Comparison of ENCODE assay signal across 25 mouse cellular contexts in genomic region chr17:59369624-59370541, GRCm38 (mm10).
DNase-seq lines count a peak whose midpoint lies in the region; ATAC-seq and TF ChIP-seq lines count a peak whose summit lies in the region.
"Had no signal": no experiment of that assay in that cellular context is flagged by ENCODE, and none has a peak within 500 bp of the region (broad histone marks: within the 10 kb centered on the region; RNA-seq: fewer than 3 reads in every experiment).

No protein-coding gene starts in this region.

- no peaks in the 10 kb centered on the region for H3K9me3 ChIP-seq in stomach, embryonic 14.5 days (ENCODE audit: control insufficient read depth, low read depth, low read length)
- no peaks in the 10 kb centered on the region for H3K9me3 ChIP-seq in stomach, postnatal 0 days (ENCODE audit: control insufficient read depth, low read length)
- H3K9me3 ChIP-seq in intestine, embryonic 16.5 days (ENCODE audit: control insufficient read depth, low read length), result no peaks in the 10 kb centered on the region
- H3K9me3 ChIP-seq: embryonic facial prominence, embryonic 10.5 days; heart, embryonic 15.5 days; hindbrain, embryonic 15.5 days; neural tube, embryonic 15.5 days had no signal

- no peak overlapping the region for H3K4me2 ChIP-seq in stomach, embryonic 14.5 days (replicated peaks; ENCODE audit: low read depth, low read length)
- H3K4me2 ChIP-seq in stomach, postnatal 0 days (replicated peaks; ENCODE audit: low read depth), result no peak overlapping the region
- H3K4me2 ChIP-seq in intestine, embryonic 16.5 days (ENCODE audit: low read depth, low read length), result peak overlapping the region; percentile 27; the same call in 1 of the 2 replicates
- H3K4me2 ChIP-seq: heart, embryonic 15.5 days; hindbrain, embryonic 15.5 days; liver, embryonic 11.5 days; midbrain, embryonic 11.5 days; neural tube, embryonic 15.5 days had no signal

- H3K9ac ChIP-seq in stomach, embryonic 14.5 days (replicated peaks; ENCODE audit: low read depth, low read length), result no peak overlapping the region
- H3K9ac ChIP-seq in stomach, postnatal 0 days (ENCODE audit: low read length), result no peak overlapping the region
- no peak overlapping the region for H3K9ac ChIP-seq in intestine, embryonic 16.5 days (ENCODE audit: low read depth, low read length)
- H3K9ac ChIP-seq: heart, embryonic 15.5 days; hindbrain, embryonic 15.5 days; liver, postnatal 0 days; neural tube, embryonic 15.5 days had no signal

- no peaks in the 10 kb centered on the region for H3K27me3 ChIP-seq in stomach, embryonic 14.5 days (ENCODE audit: control insufficient read depth, insufficient read depth, low read length)
- H3K27me3 ChIP-seq in stomach, postnatal 0 days (ENCODE audit: control insufficient read depth, insufficient read depth, low read length), result no peaks in the 10 kb centered on the region
- no peaks in the 10 kb centered on the region for H3K27me3 ChIP-seq in intestine, embryonic 16.5 days (replicated peaks; ENCODE audit: control insufficient read depth, insufficient read depth, low read length)
- H3K27me3 ChIP-seq: heart, embryonic 15.5 days; hindbrain, embryonic 15.5 days; neural tube, embryonic 15.5 days had no signal

- WGBS in stomach, embryonic 14.5 days, result 78% methylated on average over 7 of the region's 7 CpGs
- 57% methylated on average over 7 of the region's 7 CpGs for WGBS in stomach, postnatal 0 days
- 65% methylated on average over 7 of the region's 7 CpGs for WGBS in intestine, embryonic 16.5 days

- H3K4me3 ChIP-seq in stomach, embryonic 14.5 days (ENCODE audit: low read depth, low read length), result no peak overlapping the region
- no peak overlapping the region for H3K4me3 ChIP-seq in stomach, postnatal 0 days (ENCODE audit: low read depth, low read length)
- H3K4me3 ChIP-seq in intestine, embryonic 16.5 days (ENCODE audit: low read length), result no peak overlapping the region
- H3K4me3 ChIP-seq: embryonic facial prominence, embryonic 10.5 days; gastrocnemius, adult 2 months; heart, embryonic 15.5 days; hindbrain, embryonic 15.5 days; neural tube, embryonic 15.5 days had no signal

- no peaks in the 10 kb centered on the region for H3K4me1 ChIP-seq in stomach, embryonic 14.5 days (ENCODE audit: control insufficient read depth, insufficient read depth, low read length)
- H3K4me1 ChIP-seq in stomach, postnatal 0 days (replicated peaks; ENCODE audit: control insufficient read depth, insufficient read depth), result no peaks in the 10 kb centered on the region
- H3K4me1 ChIP-seq in intestine, embryonic 16.5 days (ENCODE audit: control insufficient read depth, insufficient read depth, low read length), result no peaks in the 10 kb centered on the region
- H3K4me1 ChIP-seq: heart, embryonic 15.5 days; hindbrain, embryonic 15.5 days had no signal

- no peaks in the 10 kb centered on the region for H3K36me3 ChIP-seq in stomach, embryonic 14.5 days (ENCODE audit: control insufficient read depth, insufficient read depth, low read length)
- no peaks in the 10 kb centered on the region for H3K36me3 ChIP-seq in stomach, postnatal 0 days (ENCODE audit: control insufficient read depth, insufficient read depth, low read length)
- no peaks in the 10 kb centered on the region for H3K36me3 ChIP-seq in intestine, embryonic 16.5 days (ENCODE audit: control insufficient read depth, insufficient read depth, low read length)
- H3K36me3 ChIP-seq: embryonic facial prominence, embryonic 10.5 days; heart, embryonic 15.5 days; hindbrain, embryonic 15.5 days; neural tube, embryonic 15.5 days had no signal

- TF ChIP-seq EP300 in stomach, postnatal 0 days (optimal IDR thresholded peaks at IDR 0.05), result no peak

- DNase-seq in frontal cortex, postnatal 25 days (ENCODE audit: low spot score in 2 of 2), result no peak
- DNase-seq in stomach, postnatal 0 days (ENCODE audit: low spot score), result no peak
- DNase-seq in spleen, postnatal 10 days (ENCODE audit: low spot score in 2 of 2), result no peak
- no peak for DNase-seq in embryo, embryonic 11 days
- DNase-seq: adrenal gland, adult 8-10 months; cerebellum, adult 2 months; gastrocnemius, adult 2 months; heart, postnatal 36 days; kidney, adult 2 months; kidney, postnatal 14 days; liver, postnatal 0 days; right cerebral cortex, adult 18-20 months; thymus, postnatal 36 days had no signal

- ATAC-seq in frontal cortex, adult (ENCODE audit: low TSS enrichment), result peak; percentile 67; the same call in 1 of the 2 replicates
- peak; percentile 37; the same call in 1 of the 2 replicates for ATAC-seq in stomach, embryonic 14.5 days (ENCODE audit: insufficient number of reproducible peaks, insufficient read depth, low FRiP score, low read depth)
- ATAC-seq in stomach, postnatal 0 days (ENCODE audit: low FRiP score, low TSS enrichment), result no peak
- peak; percentile 98 for ATAC-seq in intestine, embryonic 16.5 days
- ATAC-seq: activated CD4-positive, CD25-positive, alpha-beta regulatory T cell, adult 4 months; liver, postnatal 0 days; lung, postnatal 0 days had no signal

- H3K27ac ChIP-seq in stomach, embryonic 14.5 days (ENCODE audit: low read length), result no peak overlapping the region
- H3K27ac ChIP-seq in stomach, postnatal 0 days (replicated peaks), result no peak overlapping the region
- H3K27ac ChIP-seq in intestine, embryonic 16.5 days (ENCODE audit: low read length), result peak overlapping the region; percentile 54
- H3K27ac ChIP-seq: embryonic facial prominence, embryonic 10.5 days; gastrocnemius, adult 2 months; heart, embryonic 15.5 days; hindbrain, embryonic 15.5 days; macrophage; neural tube, embryonic 15.5 days had no signal

- no peak for TF ChIP-seq CTCF in stomach, postnatal 0 days (IDR thresholded peaks at IDR 0.05; ENCODE audit: low read depth)
